Mouse (Mus musculus): ENCODE data around the gene Cxcr4.
"Not testable (repeated sequence)": the region's sequence is repeated elsewhere in the genome, so short reads cannot be mapped to it uniquely, and the experiment has no call there.

Cxcr4 gene

GRCm38 (mm10) chr1:128600549-128600948, 8.5 kb upstream of the Cxcr4 start:
- no peak for DNase-seq (ENCODE audit: low spot score in 2 of 2)

- no peak for DNase-seq (ENCODE audit: low spot score in 2 of 2)
These were observed 5.2 kb upstream of the Cxcr4 start for GRCm38 (mm10) chr1:128597209-128597782.

- DNase-seq (ENCODE audit: low spot score in 2 of 2), result no peak
These were observed 3.4 kb upstream of the Cxcr4 start for GRCm38 (mm10) chr1:128595528-128595927.

- no peak for DNase-seq (ENCODE audit: low spot score in 2 of 2)
These were observed 3.0 kb upstream of the Cxcr4 start for GRCm38 (mm10) chr1:128595105-128595420.

- DNase-seq (ENCODE audit: low spot score in 2 of 2), result no peak
These were observed 2.4 kb upstream of the Cxcr4 start for GRCm38 (mm10) chr1:128594353-128595104.

GRCm38 (mm10) chr1:128592961-128593501, 938 bp upstream of the Cxcr4 start:
- peak in 1 of 2 experiments; percentile 23 for DNase-seq (ENCODE audit: low spot score in 2 of 2)

- no peak for DNase-seq (ENCODE audit: low spot score in 2 of 2)
These were observed 327 bp downstream of the Cxcr4 start for GRCm38 (mm10) chr1:128591721-128592210.

GRCm38 (mm10) chr1:128590816-128591720, 1.0 kb downstream of the Cxcr4 start:
- DNase-seq (ENCODE audit: low spot score in 2 of 2), result no peak

- DNase-seq (ENCODE audit: low spot score in 2 of 2), result no peak
These were observed 2.1 kb downstream of the Cxcr4 start for GRCm38 (mm10) chr1:128590011-128590410.

GRCm38 (mm10) chr1:128589488-128589887, 2.6 kb downstream of the Cxcr4 start:
- no peak for DNase-seq (ENCODE audit: low spot score in 2 of 2)

GRCm38 (mm10) chr1:128588337-128588736, 3.8 kb downstream of the Cxcr4 start:
- DNase-seq (ENCODE audit: low spot score in 2 of 2), result no peak

- DNase-seq (ENCODE audit: low spot score in 2 of 2), result no peak
These were observed 4.9 kb downstream of the Cxcr4 start for GRCm38 (mm10) chr1:128586928-128587780.

- DNase-seq (ENCODE audit: low spot score in 2 of 2), result no peak
These were observed 5.7 kb downstream of the Cxcr4 start for GRCm38 (mm10) chr1:128586162-128586927.

GRCm38 (mm10) chr1:128585396-128586161, 6.5 kb downstream of the Cxcr4 start:
- DNase-seq (ENCODE audit: low spot score in 2 of 2), result no peak

- not testable (repeated sequence) for DNase-seq (ENCODE audit: low spot score in 2 of 2)
These were observed 7.4 kb downstream of the Cxcr4 start for GRCm38 (mm10) chr1:128584716-128585115.

- no peak for DNase-seq (ENCODE audit: low spot score in 2 of 2)
These were observed 8.7 kb downstream of the Cxcr4 start for GRCm38 (mm10) chr1:128583279-128583872.

- no peak for DNase-seq (ENCODE audit: low spot score in 2 of 2)
These were observed 11.8 kb downstream of the Cxcr4 start for GRCm38 (mm10) chr1:128580321-128580720.

GRCm38 (mm10) chr1:128578454-128578853, 13.6 kb downstream of the Cxcr4 start:
- no peak for DNase-seq (ENCODE audit: low spot score in 2 of 2)

GRCm38 (mm10) chr1:128575096-128575495, 17.0 kb downstream of the Cxcr4 start:
- no peak for DNase-seq (ENCODE audit: low spot score in 2 of 2)
